Mouse (Mus musculus): ENCODE measurements around the gene Eif2ak4. TPM values are rescaled to one million over a fixed set of nuclear protein-coding genes. Genes with fewer than 3 reads are reported as not detected.

The Eif2ak4 gene
- total and polyA plus RNA-seq, 3 experiments, result 4.6 to 7.0 (median 6.1) TPM

DNA sequence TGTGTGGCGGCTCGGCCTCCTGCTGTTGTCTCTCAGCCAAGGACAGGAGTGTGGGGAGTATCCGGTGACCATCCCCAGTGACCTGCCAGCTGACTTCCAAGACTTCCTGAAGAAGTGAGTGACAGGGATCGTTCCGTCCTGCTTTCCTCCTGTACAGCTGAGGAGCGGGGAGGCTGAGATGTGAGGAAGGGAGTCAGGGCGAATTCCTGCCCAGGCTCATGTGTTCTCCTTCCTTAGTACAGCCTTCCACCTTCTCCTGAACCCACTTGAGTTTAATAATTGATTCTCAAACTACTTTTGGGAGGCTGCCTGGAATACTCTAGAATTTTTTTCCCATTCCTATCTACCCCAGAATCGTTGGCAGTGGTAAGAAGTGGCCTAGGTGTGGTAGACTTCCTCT, 34.0 kb downstream of the Eif2ak4 start:
- H3K4me3 ChIP-seq, result no peak overlapping the region
- H3K27me3 ChIP-seq (ENCODE audit: control insufficient read depth, insufficient read depth, low read length), result no peaks in the 10 kb centered on the region
- intact Hi-C loops (cut with DNase I), result loop anchor here (5.0 kb wide), 1 partner anchor 35 kb away; the partner anchor contains the start of gene Eif2ak4
- H3K27ac ChIP-seq, result peak overlapping the region; percentile 4; the same call in 1 of the 2 replicates
- H3K79me2 ChIP-seq (replicated peaks; ENCODE audit: control insufficient read depth, insufficient read depth, low read length), result no peaks in the 10 kb centered on the region
- H3K36me3 ChIP-seq (ENCODE audit: control insufficient read depth, insufficient read depth, low read length), result no peaks in the 10 kb centered on the region; the same call in 1 of the 2 replicates
- 56% methylated on average over 8 of the region's 8 CpGs for WGBS
- no peak overlapping the region for H3K9ac ChIP-seq (ENCODE audit: low read depth, low read length)
- TF ChIP-seq CTCF (IDR thresholded peaks at IDR 0.05) (no peak), EP300 (IDR thresholded peaks at IDR 0.05; ENCODE audit: insufficient read depth, low read depth, low read length) (no peak), POLR2A (IDR thresholded peaks at IDR 0.05; ENCODE audit: insufficient read depth, low read depth, low read length) (no peak)
- no peaks in the 10 kb centered on the region for H3K4me1 ChIP-seq (ENCODE audit: control insufficient read depth, insufficient read depth, low read length)
- DNase-seq, result peak; percentile 30 to 38

DNA sequence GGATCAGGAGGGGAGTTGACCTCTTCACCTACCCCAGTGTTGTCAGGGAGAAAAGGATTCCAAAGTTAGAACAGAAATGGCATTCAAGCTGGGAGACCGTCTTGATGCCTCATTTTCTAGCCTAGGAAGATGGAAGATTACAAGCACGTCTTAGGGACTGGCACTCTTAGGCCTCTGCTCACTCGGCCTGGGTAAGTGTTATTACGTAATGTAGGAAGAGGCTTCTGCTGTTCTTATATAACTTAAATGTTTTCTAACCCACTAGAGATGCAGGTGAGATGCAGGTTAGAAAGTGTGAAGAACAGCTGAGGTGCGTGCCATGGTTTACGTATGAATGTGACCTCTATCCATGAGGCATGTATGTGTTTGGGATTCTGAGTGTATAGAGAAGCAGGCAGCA, 39.9 kb downstream of the Eif2ak4 start:
- Histone ChIP-seq H3K27me3 (ENCODE audit: control insufficient read depth, insufficient read depth, low read length) (no peaks in the 10 kb centered on the region), H3K4me3 (no peak overlapping the region), H3K79me2 (replicated peaks; ENCODE audit: control insufficient read depth, insufficient read depth, low read length) (no peaks in the 10 kb centered on the region), H3K27ac (no peak overlapping the region), H3K9ac (ENCODE audit: low read depth, low read length) (no peak overlapping the region), H3K36me3 (ENCODE audit: control insufficient read depth, insufficient read depth, low read length) (no peaks in the 10 kb centered on the region; the same call in 1 of the 2 replicates), H3K4me1 (ENCODE audit: control insufficient read depth, insufficient read depth, low read length) (no peaks in the 10 kb centered on the region)
- no peak for DNase-seq
- TF ChIP-seq CTCF (IDR thresholded peaks at IDR 0.05), result no peak
- TF ChIP-seq POLR2A (IDR thresholded peaks at IDR 0.05; ENCODE audit: insufficient read depth, low read depth, low read length), result no peak
- TF ChIP-seq EP300 (IDR thresholded peaks at IDR 0.05; ENCODE audit: insufficient read depth, low read depth, low read length), result no peak
- intact Hi-C loops (cut with DNase I), result no loop called here
- 93% methylated on average over 6 of the region's 6 CpGs for WGBS

DNA sequence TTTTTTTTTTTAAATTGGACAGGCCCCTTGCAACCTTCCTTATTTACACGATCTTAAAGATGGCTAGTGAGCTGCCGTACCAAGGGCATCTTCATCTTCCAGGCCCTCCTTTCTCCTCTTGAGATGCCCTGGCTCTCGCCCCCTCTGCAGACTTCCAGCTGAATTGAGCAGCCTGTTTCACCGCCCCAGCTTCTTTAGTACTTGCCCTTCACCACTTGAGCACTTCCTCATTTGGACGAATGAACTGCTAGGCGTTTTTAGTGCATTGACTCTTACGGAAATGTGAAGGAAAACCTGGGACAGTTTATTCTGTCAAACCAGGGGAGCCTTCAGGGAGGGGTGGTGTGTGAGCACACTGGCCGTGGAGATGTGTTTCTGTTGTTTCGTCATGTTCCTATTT, 40.9 kb downstream of the Eif2ak4 start:
- Histone ChIP-seq H3K4me1 (ENCODE audit: control insufficient read depth, insufficient read depth, low read length) (no peaks in the 10 kb centered on the region), H3K36me3 (ENCODE audit: control insufficient read depth, insufficient read depth, low read length) (no peaks in the 10 kb centered on the region; the same call in 1 of the 2 replicates), H3K79me2 (replicated peaks; ENCODE audit: control insufficient read depth, insufficient read depth, low read length) (no peaks in the 10 kb centered on the region), H3K9ac (ENCODE audit: low read depth, low read length) (no peak overlapping the region), H3K27me3 (ENCODE audit: control insufficient read depth, insufficient read depth, low read length) (no peaks in the 10 kb centered on the region), H3K27ac (no peak overlapping the region), H3K4me3 (no peak overlapping the region)
- intact Hi-C loops (cut with DNase I), result no loop called here
- no peak for TF ChIP-seq POLR2A (IDR thresholded peaks at IDR 0.05; ENCODE audit: insufficient read depth, low read depth, low read length)
- TF ChIP-seq CTCF (IDR thresholded peaks at IDR 0.05), result no peak
- no peak for TF ChIP-seq EP300 (IDR thresholded peaks at IDR 0.05; ENCODE audit: insufficient read depth, low read depth, low read length)
- no peak for DNase-seq
- 85% methylated on average over 9 of the region's 9 CpGs for WGBS

DNA sequence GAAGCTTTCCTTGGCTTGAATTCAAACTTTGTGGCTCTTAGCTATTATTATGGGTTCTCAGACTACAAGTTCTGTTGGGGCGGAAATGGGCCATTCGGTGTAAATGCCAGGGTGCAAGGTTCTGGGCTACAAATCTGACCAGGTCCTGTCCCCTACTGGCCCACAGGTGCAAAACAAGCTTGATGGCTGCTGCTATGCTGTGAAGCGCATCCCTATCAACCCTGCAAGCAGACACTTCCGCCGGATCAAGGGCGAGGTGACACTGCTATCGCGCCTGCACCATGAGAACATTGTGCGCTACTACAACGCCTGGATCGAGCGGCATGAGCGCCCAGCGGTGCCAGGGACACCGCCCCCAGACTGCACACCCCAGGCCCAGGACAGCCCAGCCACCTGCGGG, 42.2 kb downstream of the Eif2ak4 start:
- 89% methylated on average over 16 of the region's 16 CpGs for WGBS
- intact Hi-C loops (cut with DNase I), result loop anchor here (2.0 kb wide), 1 partner anchor 168 kb away; no protein-coding TSS in a partner anchor
- H3K36me3 ChIP-seq (ENCODE audit: control insufficient read depth, insufficient read depth, low read length), result no peaks in the 10 kb centered on the region; the same call in 1 of the 2 replicates

DNA sequence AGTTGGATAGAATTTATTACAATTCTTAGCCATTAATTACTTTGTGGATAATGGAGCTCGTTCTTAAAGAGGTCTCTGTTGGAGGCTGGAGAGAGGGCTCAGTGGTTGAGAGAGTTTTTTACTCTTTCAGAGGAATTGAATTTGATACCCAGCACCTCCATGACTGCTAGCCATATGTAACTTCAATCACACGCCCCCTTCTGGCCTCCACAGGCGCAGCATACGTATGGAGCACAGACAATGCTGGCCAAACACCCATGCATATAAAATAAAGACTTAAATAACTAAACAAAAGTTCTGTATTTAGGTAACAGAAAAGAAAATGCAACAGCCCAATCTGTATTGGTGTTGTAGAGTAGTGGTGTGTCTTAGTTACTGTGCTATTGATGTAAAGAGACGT, 43.2 kb downstream of the Eif2ak4 start:
- Histone ChIP-seq H3K36me3 (ENCODE audit: control insufficient read depth, insufficient read depth, low read length) (no peaks in the 10 kb centered on the region; the same call in 1 of the 2 replicates), H3K4me3 (no peak overlapping the region), H3K27ac (no peak overlapping the region), H3K4me1 (ENCODE audit: control insufficient read depth, insufficient read depth, low read length) (no peaks in the 10 kb centered on the region), H3K27me3 (ENCODE audit: control insufficient read depth, insufficient read depth, low read length) (no peaks in the 10 kb centered on the region), H3K9ac (ENCODE audit: low read depth, low read length) (no peak overlapping the region), H3K79me2 (replicated peaks; ENCODE audit: control insufficient read depth, insufficient read depth, low read length) (no peaks in the 10 kb centered on the region)
- TF ChIP-seq CTCF (IDR thresholded peaks at IDR 0.05), result peak; percentile 81
- TF ChIP-seq POLR2A (IDR thresholded peaks at IDR 0.05; ENCODE audit: insufficient read depth, low read depth, low read length), result no peak
- TF ChIP-seq EP300 (IDR thresholded peaks at IDR 0.05; ENCODE audit: insufficient read depth, low read depth, low read length), result no peak
- peak in 1 of 2 experiments; percentile 37 for DNase-seq
- intact Hi-C loops (cut with DNase I), result loop anchor here (2.0 kb wide), 1 partner anchor 169 kb away; no protein-coding TSS in a partner anchor
- 88% methylated on average over 5 of the region's 5 CpGs for WGBS

More for the DNA sequence above, 42.2 kb downstream of the Eif2ak4 start:
- Histone ChIP-seq H3K27ac (no peak overlapping the region), H3K79me2 (replicated peaks; ENCODE audit: control insufficient read depth, insufficient read depth, low read length) (no peaks in the 10 kb centered on the region), H3K4me1 (ENCODE audit: control insufficient read depth, insufficient read depth, low read length) (no peaks in the 10 kb centered on the region), H3K27me3 (ENCODE audit: control insufficient read depth, insufficient read depth, low read length) (no peaks in the 10 kb centered on the region), H3K4me3 (no peak overlapping the region), H3K9ac (ENCODE audit: low read depth, low read length) (no peak overlapping the region)
- no peak for DNase-seq
- TF ChIP-seq POLR2A (IDR thresholded peaks at IDR 0.05; ENCODE audit: insufficient read depth, low read depth, low read length) (no peak), EP300 (IDR thresholded peaks at IDR 0.05; ENCODE audit: insufficient read depth, low read depth, low read length) (no peak), CTCF (IDR thresholded peaks at IDR 0.05) (no peak)

DNA sequence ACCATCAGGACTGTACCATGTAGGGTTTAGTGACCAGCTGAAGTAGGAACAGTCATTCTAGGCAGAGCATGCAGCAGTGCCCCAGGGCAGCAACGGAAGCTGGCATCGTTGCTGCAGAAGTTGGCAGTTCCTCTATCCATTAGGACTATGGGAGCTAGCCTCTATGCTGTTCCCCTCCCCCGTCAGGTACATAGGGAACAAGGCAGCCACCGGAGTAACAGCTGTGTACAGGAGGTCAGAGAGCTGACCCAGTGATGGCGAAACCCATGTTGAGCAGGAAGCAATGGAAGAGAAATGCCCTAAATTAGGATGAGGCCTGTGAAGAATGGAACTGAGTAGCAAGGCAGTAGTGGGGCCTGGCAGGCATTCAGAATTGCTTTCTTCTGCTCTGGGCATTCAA, 53.8 kb downstream of the Eif2ak4 start:
- Histone ChIP-seq H3K36me3 (ENCODE audit: control insufficient read depth, insufficient read depth, low read length) (no peaks in the 10 kb centered on the region), H3K79me2 (replicated peaks; ENCODE audit: control insufficient read depth, insufficient read depth, low read length) (no peaks in the 10 kb centered on the region), H3K4me1 (ENCODE audit: control insufficient read depth, insufficient read depth, low read length) (no peaks in the 10 kb centered on the region), H3K4me3 (no peak overlapping the region), H3K27ac (no peak overlapping the region), H3K27me3 (ENCODE audit: control insufficient read depth, insufficient read depth, low read length) (no peaks in the 10 kb centered on the region), H3K9ac (ENCODE audit: low read depth, low read length) (no peak overlapping the region)
- no peak for DNase-seq
- TF ChIP-seq POLR2A (IDR thresholded peaks at IDR 0.05; ENCODE audit: insufficient read depth, low read depth, low read length) (no peak), EP300 (IDR thresholded peaks at IDR 0.05; ENCODE audit: insufficient read depth, low read depth, low read length) (no peak), CTCF (IDR thresholded peaks at IDR 0.05) (no peak)
- WGBS, result 70% methylated on average over 5 of the region's 5 CpGs
- intact Hi-C loops (cut with DNase I), result no loop called here

All from heart, adult 2 months (tissue).